Mouse (Mus musculus) Patski (cell line): Measurements from ENCODE around the gene Clip1. TPM values are rescaled to one million over a fixed set of nuclear protein-coding genes. Genes with fewer than 3 reads are reported as not detected.

ENCODE experiments used
- ATAC-seq: fragments of 100-300 bp; one replicate; pipeline ENCODE4 v1.8.0; 2021
- CTCF ChIA-PET: fragments of 350-600 bp; sonication (Branson Sonifier 250); formaldehyde crosslinking; loops from one replicate; lab custom pipeline; 2022; ENCODE audit warnings: inconsistent platforms; lab: Charles Lee
- POLR2A ChIA-PET: fragments of 350-600 bp; sonication (Branson Sonifier 250); formaldehyde crosslinking; loops from one replicate; lab custom pipeline; 2022; ENCODE audit warnings: antibody characterized with exemption, inconsistent platforms; lab: Charles Lee
- DNase-seq: peaks from one replicate; pipeline ENCODE4 v3.0.0-alpha.2; 2011; ENCODE audit warnings: low read depth, low spot score
- H3K27me3 ChIP-seq: fragments of 371-371 bp; one replicate; pipeline ENCODE4 v1.5.1; 2021
- CTCF ChIP-seq: fragments of 100-300 bp; IDR thresholded peaks from one replicate; pipeline ENCODE4 v1.5.1; 2021
- in situ Hi-C: fragments of 300-500 bp; cut with MboI; formaldehyde crosslinking; loops from 3 replicates; pipeline ENCODE4 v1.11.1; 2018; ENCODE audit warnings: low pct_unique_long_range_greater_than_20kb, mixed read lengths
- polyA plus RNA-seq: library from polyadenylated mRNA; unstranded; gene quantifications from one replicate; pipeline ENCODE4 v1.2.3, GENCODE M21; 2021

Gene Clip1
- polyA plus RNA-seq, 1 experiment from 2014 or later: 51.3 TPM

DNA sequence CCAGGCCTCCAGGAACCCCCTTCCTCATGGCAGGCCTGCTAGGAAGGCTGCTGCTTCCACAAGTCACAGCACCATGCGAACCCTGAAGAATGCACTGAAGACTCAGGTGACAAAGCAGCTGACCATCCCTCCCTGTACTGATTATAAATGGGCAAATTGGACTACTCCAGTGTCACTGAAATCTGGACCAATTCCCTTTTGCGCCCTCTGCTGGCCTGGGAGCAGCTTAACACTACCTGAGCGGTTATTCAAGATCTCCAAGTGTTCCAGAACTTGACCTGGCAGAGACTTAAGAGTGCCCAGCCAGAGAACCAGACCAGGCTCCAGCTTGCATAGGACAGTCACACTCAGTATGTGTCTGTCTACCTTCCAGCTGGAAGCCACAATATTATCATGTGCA lies 14.8 kb upstream of the Clip1 start:
- DNase-seq: no peak
- in situ Hi-C loops: loop anchor here (5.0 kb wide), 1 partner anchor 72 kb away; no protein-coding TSS in a partner anchor
- H3K27me3 ChIP-seq: no peaks in the 10 kb centered on the region
- POLR2A ChIA-PET: no interaction called here
- ATAC-seq: no peak
- TF ChIP-seq CTCF: peak; percentile 94
- CTCF ChIA-PET: interaction anchor here (0.8 to 3.3 kb wide), 12 partner anchors 11 to 72 kb away, joined by 3 to 30 read pairs (median 6); partner anchors contain the start of gene Clip1

- POLR2A ChIA-PET: interaction anchor here (0.7 to 2.7 kb wide), 2 partner anchors 12 to 23 kb away, joined by 3 to 10 read pairs; partner anchors contain the start of gene Clip1
- no peak for TF ChIP-seq CTCF
- H3K27me3 ChIP-seq: no peaks in the 10 kb centered on the region
- no peak for DNase-seq
- CTCF ChIA-PET: interaction anchor here (0.7 to 2.8 kb wide), 7 partner anchors 16 to 74 kb away, joined by 3 to 9 read pairs (median 3); no protein-coding TSS in a partner anchor
- no peak for ATAC-seq
- in situ Hi-C loops: loop anchor here (5.0 kb wide), 1 partner anchor 70 kb away; no protein-coding TSS in a partner anchor
Observed at GRCm38 (mm10) chr5:123696961-123697360, 12.5 kb upstream of the Clip1 start.

GRCm38 (mm10) chr5:123696244-123696643 lies 11.8 kb upstream of the Clip1 start:
- POLR2A ChIA-PET: interaction anchor here (2.7 kb wide), 1 partner anchor 12 kb away, joined by 10 read pairs; the partner anchor contains the start of gene Clip1
- peak; percentile 80 for DNase-seq

GRCm38 (mm10) chr5:123694468-123694867 lies 10.1 kb upstream of the Clip1 start:
- H3K27me3 ChIP-seq: no peaks in the 10 kb centered on the region
- ChIA-PET POLR2A (interaction anchor here (0.9 kb wide), 1 partner anchor 10 kb away, joined by 5 read pairs; the partner anchor contains the start of gene Clip1), CTCF (interaction anchor here (1.1 to 2.6 kb wide), 2 partner anchors 9 to 16 kb away, joined by 3 to 14 read pairs; partner anchors contain the start of gene Clip1)
- no peak for TF ChIP-seq CTCF
- in situ Hi-C loops: no loop called here
- ATAC-seq: no peak
- no peak for DNase-seq

More at GRCm38 (mm10) chr5:123696244-123696643, 11.8 kb upstream of the Clip1 start:
- H3K27me3 ChIP-seq: no peaks in the 10 kb centered on the region
- in situ Hi-C loops: loop anchor here (5.0 kb wide), 1 partner anchor 69 kb away; no protein-coding TSS in a partner anchor
- CTCF ChIA-PET: interaction anchor here (1.0 to 1.6 kb wide), 5 partner anchors 11 to 70 kb away, joined by 3 to 4 read pairs (median 3); no protein-coding TSS in a partner anchor
- ATAC-seq: no peak
- TF ChIP-seq CTCF: no peak

- in situ Hi-C loops: no loop called here
- no peak for TF ChIP-seq CTCF
- no peak for DNase-seq
- POLR2A ChIA-PET: interaction anchor here (0.6 to 3.0 kb wide), 7 partner anchors 11 to 65 kb away, joined by 3 to 10 read pairs (median 7); partner anchors contain the start of gene Rsrc2
- peak; percentile 38 for ATAC-seq
- CTCF ChIA-PET: interaction anchor here (0.8 to 3.4 kb wide), 3 partner anchors 11 to 58 kb away, joined by 3 to 14 read pairs (median 7); no protein-coding TSS in a partner anchor
- H3K27me3 ChIP-seq: no peaks in the 10 kb centered on the region
Observed at GRCm38 (mm10) chr5:123683377-123684220, 819 bp downstream of the Clip1 start.

DNA sequence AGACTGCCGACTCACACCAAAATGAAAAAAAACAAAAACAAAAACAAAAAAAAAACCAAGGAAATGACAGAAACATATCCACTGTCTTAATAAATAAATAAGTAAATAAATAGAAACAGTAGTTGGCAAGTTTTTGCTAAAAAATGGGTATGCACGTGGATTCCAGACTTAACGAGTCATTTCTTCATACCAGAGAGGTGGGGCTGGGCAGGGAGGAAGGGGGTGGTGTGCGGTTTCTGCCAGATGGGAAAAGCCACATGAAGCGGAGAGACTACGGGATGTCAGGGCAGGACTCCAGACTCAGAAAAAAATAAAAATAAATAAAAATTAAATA lies 1.4 kb downstream of the Clip1 start:
- no peak for DNase-seq
- ChIA-PET CTCF (no interaction called here), POLR2A (interaction anchor here (3.0 kb wide), 1 partner anchor 33 kb away, joined by 7 read pairs; no protein-coding TSS in a partner anchor)
- TF ChIP-seq CTCF: no peak
- in situ Hi-C loops: no loop called here
- H3K27me3 ChIP-seq: no peaks in the 10 kb centered on the region
- ATAC-seq: no peak

DNA sequence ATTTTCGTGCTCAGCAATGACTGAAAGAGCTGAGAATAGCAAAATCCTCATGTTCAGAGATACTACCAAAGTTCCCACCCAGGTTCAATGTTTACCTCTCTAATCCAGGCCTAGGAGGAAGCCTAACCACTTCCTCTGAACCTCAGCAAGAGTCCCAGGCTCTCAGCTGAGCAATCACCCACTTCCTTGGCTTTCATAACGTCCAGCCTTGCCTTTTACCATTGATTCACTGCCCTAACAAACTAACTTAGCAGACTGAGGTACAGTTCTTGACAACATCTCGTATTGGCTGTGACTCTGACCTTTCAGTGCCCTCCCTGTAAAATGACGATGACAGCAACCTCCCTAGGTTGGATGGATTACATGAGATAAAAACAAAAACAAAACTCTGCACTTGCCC lies 2.0 kb downstream of the Clip1 start:
- ChIA-PET CTCF (interaction anchor here (1.2 kb wide), 1 partner anchor 17 kb away, joined by 4 read pairs; no protein-coding TSS in a partner anchor), POLR2A (no interaction called here)
- no peak for ATAC-seq
- DNase-seq: no peak
- in situ Hi-C loops: no loop called here
- H3K27me3 ChIP-seq: no peaks in the 10 kb centered on the region
- TF ChIP-seq CTCF: no peak

- no peak for DNase-seq
- no peak for ATAC-seq
- in situ Hi-C loops: no loop called here
Observed at GRCm38 (mm10) chr5:123679546-123680263, 4.7 kb downstream of the Clip1 start.

DNA sequence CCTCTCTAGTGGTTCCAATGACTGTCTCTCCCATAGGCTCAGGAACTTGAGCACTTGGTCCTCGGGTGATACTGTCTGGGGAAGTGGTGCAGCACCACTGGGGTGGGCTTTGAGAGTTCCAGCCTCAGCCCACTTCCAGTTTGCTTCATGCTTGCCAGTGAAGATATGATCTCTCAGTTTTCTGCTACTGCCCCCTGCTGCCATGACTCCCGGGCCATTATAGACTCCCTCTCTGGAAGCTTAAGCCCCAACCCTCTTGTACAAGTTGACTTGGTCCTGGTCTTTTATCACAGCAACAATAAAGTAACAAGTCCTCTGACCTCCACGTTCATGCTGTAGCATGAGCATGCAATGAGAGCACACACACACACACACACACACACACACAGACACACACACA lies 5.3 kb downstream of the Clip1 start:
- ChIA-PET POLR2A (interaction anchor here (0.6 kb wide), 1 partner anchor 109 kb away, joined by 3 read pairs; no protein-coding TSS in a partner anchor), CTCF (no interaction called here)
- no peak for ATAC-seq
- in situ Hi-C loops: no loop called here
- no peak for TF ChIP-seq CTCF
- no peak for DNase-seq
- no peaks in the 10 kb centered on the region for H3K27me3 ChIP-seq

More at GRCm38 (mm10) chr5:123679546-123680263, 4.7 kb downstream of the Clip1 start:
- H3K27me3 ChIP-seq: no peaks in the 10 kb centered on the region
- CTCF ChIA-PET: no interaction called here
- POLR2A ChIA-PET: interaction anchor here (0.6 kb wide), 1 partner anchor 56 kb away, joined by 3 read pairs; no protein-coding TSS in a partner anchor
- TF ChIP-seq CTCF: no peak

GRCm38 (mm10) chr5:123675717-123676116 lies 8.7 kb downstream of the Clip1 start:
- in situ Hi-C loops: no loop called here
- POLR2A ChIA-PET: no interaction called here
- DNase-seq (no peak), ATAC-seq (no peak)
- CTCF ChIA-PET: no interaction called here
- no peaks in the 10 kb centered on the region for H3K27me3 ChIP-seq
- TF ChIP-seq CTCF: no peak
